Mouse (Mus musculus) forebrain, embryonic 14.5 days (tissue): ENCODE measurements around the gene Olfr370. TPM values are rescaled to one million over a fixed set of nuclear protein-coding genes. Genes with fewer than 3 reads are reported as not detected.
"Not testable (repeated sequence)": the region's sequence is repeated elsewhere in the genome, so short reads cannot be mapped to it uniquely, and the experiment has no call there.

Source experiments
- ATAC-seq: fragments of 200-750 bp; cut with Nextera tagmentation; 2 replicates; pipeline ENCODE4 v1.8.0; 2017; ENCODE audit warnings: mild to moderate bottlenecking, moderate library complexity
- DNase-seq: peaks from one replicate; pipeline ENCODE4 v3.0.0-alpha.2; 2015; ENCODE audit warnings: low spot score
- H3K27ac ChIP-seq: fragments of 300-500 bp; sonication (generic); 2 replicates; pipeline ENCODE4 v1.5.1; 2014; ENCODE audit warnings: low read depth, mild to moderate bottlenecking, control low read depth, low read length, moderate library complexity
- H3K27me3 ChIP-seq: fragments of 300-500 bp; sonication (generic); replicated peaks from 2 replicates; pipeline ENCODE4 v1.6.1; 2014; ENCODE audit warnings: low read length, control low read depth, mixed read lengths; ENCODE audit not compliant: control insufficient read depth, insufficient read depth
- H3K36me3 ChIP-seq: fragments of 300-500 bp; sonication (generic); 2 replicates; pipeline ENCODE4 v1.6.1; 2014; ENCODE audit warnings: low read length, control low read depth; ENCODE audit not compliant: control insufficient read depth, insufficient read depth
- H3K4me1 ChIP-seq: fragments of 300-500 bp; sonication (generic); 2 replicates; pipeline ENCODE4 v1.6.1; 2014; ENCODE audit warnings: antibody characterized with exemption, low read length, control low read depth; ENCODE audit not compliant: control insufficient read depth, insufficient read depth
- H3K4me2 ChIP-seq: fragments of 300-500 bp; sonication (generic); 2 replicates; pipeline ENCODE4 v1.6.1; 2014; ENCODE audit warnings: mild to moderate bottlenecking, control low read depth, low read length
- H3K4me3 ChIP-seq: fragments of 300-500 bp; sonication (generic); 2 replicates; pipeline ENCODE4 v1.5.1; 2014; ENCODE audit warnings: low read depth, low read length, control low read depth
- H3K9ac ChIP-seq: fragments of 300-500 bp; sonication (generic); 2 replicates; pipeline ENCODE4 v1.6.1; 2014; ENCODE audit warnings: mild to moderate bottlenecking, low read length, control low read depth, moderate library complexity
- H3K9me3 ChIP-seq: fragments of 300-500 bp; sonication (generic); replicated peaks from 2 replicates; pipeline ENCODE4 v1.6.1; 2016; ENCODE audit warnings: low read length, control low read depth, mixed read lengths; ENCODE audit not compliant: control insufficient read depth
- WGBS: fragments of 180-500 bp; shearing (Covaris S2); extraction: QIAGEN DNeasy Blood & Tissue Kit; methylation state at CpG from one replicate; pipeline ENCODE4 v1.1.7; 2014; 5-methylcytosine and 5-hydroxymethylcytosine counted together
- polyA plus RNA-seq: library from polyadenylated mRNA; unstranded; fragments of >200 nt; fragmentation: Nextera tagmentation; extraction: Ambion mirVana; gene quantifications from 2 replicates; pipeline ENCODE4 v1.2.1, GENCODE M21; 2014

Olfr370 gene
- polyA plus RNA-seq = not detected in 2 replicates

- WGBS = 80% methylated on average over 3 of the region's 3 CpGs
- Histone ChIP-seq H3K27ac (no peak within 1 kb of the TSS), H3K4me3 (no peak within 1 kb of the TSS), H3K9ac (no peak within 1 kb of the TSS), H3K27me3 (no peaks in the 10 kb centered on the region), H3K4me2 (no peak within 1 kb of the TSS), H3K9me3 (no peaks in the 10 kb centered on the region), H3K36me3 (no peaks in the 10 kb centered on the region), H3K4me1 (no peaks in the 10 kb centered on the region)
- ATAC-seq = no peak
- no peak for DNase-seq
Observed at GRCm38 (mm10) chr8:83535736-83536135, at the start of gene Olfr370. Olfr370 (plus strand) TSS chr8:83535780.

- Histone ChIP-seq H3K4me2 (no peak overlapping the region), H3K9ac (no peak overlapping the region), H3K27ac (no peak overlapping the region), H3K27me3 (no peaks in the 10 kb centered on the region), H3K9me3 (0 out of 2 replicates have a peak, but pooled peaks cover 4% of the 10 kb centered on the region), H3K36me3 (no peaks in the 10 kb centered on the region), H3K4me1 (no peaks in the 10 kb centered on the region), H3K4me3 (no peak overlapping the region)
- 92% methylated on average over 3 of the region's 3 CpGs for WGBS
- DNase-seq = no peak
- ATAC-seq = no peak
Observed at GRCm38 (mm10) chr8:83511696-83512095, 23.9 kb upstream of the Olfr370 start.

- Histone ChIP-seq H3K36me3 (no peaks in the 10 kb centered on the region), H3K4me1 (no peaks in the 10 kb centered on the region), H3K27ac (no peak overlapping the region), H3K4me3 (no peak overlapping the region), H3K27me3 (no peaks in the 10 kb centered on the region), H3K9ac (no peak overlapping the region), H3K9me3 (no peaks in the 10 kb centered on the region), H3K4me2 (no peak overlapping the region)
- 79% methylated on average over 3 of the region's 3 CpGs for WGBS
- ATAC-seq = no peak
- no peak for DNase-seq
Observed at GRCm38 (mm10) chr8:83520432-83520831, 15.1 kb upstream of the Olfr370 start.

GRCm38 (mm10) chr8:83520907-83521306 lies 14.7 kb upstream of the Olfr370 start:
- DNase-seq, H3K27me3 ChIP-seq, H3K9ac ChIP-seq, H3K4me1 ChIP-seq, H3K36me3 ChIP-seq, H3K4me3 ChIP-seq, H3K4me2 ChIP-seq, ATAC-seq, H3K27ac ChIP-seq, H3K9me3 ChIP-seq: not testable (repeated sequence)
- WGBS = 88% methylated on average over 3 of the region's 3 CpGs

- Histone ChIP-seq H3K4me3 (no peak overlapping the region), H3K4me1 (no peaks in the 10 kb centered on the region), H3K27ac (no peak overlapping the region), H3K9me3 (no peaks in the 10 kb centered on the region), H3K9ac (no peak overlapping the region), H3K36me3 (no peaks in the 10 kb centered on the region), H3K4me2 (no peak overlapping the region), H3K27me3 (no peaks in the 10 kb centered on the region)
- DNase-seq (no peak), ATAC-seq (no peak)
- WGBS = 16% methylated on average over 1 of the region's 1 CpGs
Observed at GRCm38 (mm10) chr8:83521310-83521709, 14.3 kb upstream of the Olfr370 start.

- H3K4me1 ChIP-seq = no peaks in the 10 kb centered on the region
- H3K4me3 ChIP-seq = no peak overlapping the region
- no peaks in the 10 kb centered on the region for H3K36me3 ChIP-seq
- no peaks in the 10 kb centered on the region for H3K27me3 ChIP-seq
- no peak for DNase-seq
- no peaks in the 10 kb centered on the region for H3K9me3 ChIP-seq
- no peak overlapping the region for H3K4me2 ChIP-seq
- no peak overlapping the region for H3K9ac ChIP-seq
- WGBS = 90% methylated on average over 2 of the region's 2 CpGs
- H3K27ac ChIP-seq = no peak overlapping the region
- ATAC-seq = no peak
Observed at GRCm38 (mm10) chr8:83534802-83535201, 778 bp upstream of the Olfr370 start.

- peaks cover 5% of the 10 kb centered on the region; the same call in 1 of the 2 replicates for H3K4me1 ChIP-seq
- no peak overlapping the region for H3K4me3 ChIP-seq
- DNase-seq (no peak), ATAC-seq (no peak)
- no peak overlapping the region for H3K27ac ChIP-seq
- 93% methylated on average over 3 of the region's 3 CpGs for WGBS
- no peaks in the 10 kb centered on the region for H3K36me3 ChIP-seq
- H3K9ac ChIP-seq = no peak overlapping the region
- no peak overlapping the region for H3K4me2 ChIP-seq
- H3K9me3 ChIP-seq = no peaks in the 10 kb centered on the region
- H3K27me3 ChIP-seq = no peaks in the 10 kb centered on the region
Observed at GRCm38 (mm10) chr8:83562669-83563068, 27.1 kb downstream of the Olfr370 start.

- ATAC-seq = no peak
- no peaks in the 10 kb centered on the region for H3K9me3 ChIP-seq
- H3K4me2 ChIP-seq = no peak overlapping the region
- no peak for DNase-seq
- peaks cover 7% of the 10 kb centered on the region; the same call in 1 of the 2 replicates for H3K4me1 ChIP-seq
- 70% methylated on average over 4 of the region's 4 CpGs for WGBS
- no peak overlapping the region for H3K27ac ChIP-seq
- H3K36me3 ChIP-seq = no peaks in the 10 kb centered on the region
- no peak overlapping the region for H3K4me3 ChIP-seq
- no peaks in the 10 kb centered on the region for H3K27me3 ChIP-seq
- no peak overlapping the region for H3K9ac ChIP-seq
Observed at GRCm38 (mm10) chr8:83563246-83563645, 27.7 kb downstream of the Olfr370 start.

GRCm38 (mm10) chr8:83565731-83566375 lies 30.3 kb downstream of the Olfr370 start:
- ATAC-seq (peak; percentile 45; the same call in 1 of the 2 replicates), DNase-seq (no peak)
- peaks cover 7% of the 10 kb centered on the region; the same call in 1 of the 2 replicates for H3K4me1 ChIP-seq
- no peak overlapping the region for H3K27ac ChIP-seq
- H3K4me3 ChIP-seq = no peak overlapping the region
- no peaks in the 10 kb centered on the region for H3K27me3 ChIP-seq
- H3K9ac ChIP-seq = no peak overlapping the region
- H3K9me3 ChIP-seq = no peaks in the 10 kb centered on the region
- peak overlapping the region; percentile 92; the same call in 1 of the 2 replicates for H3K4me2 ChIP-seq
- peaks cover 17% of the 10 kb centered on the region for H3K36me3 ChIP-seq
- 74% methylated on average over 9 of the region's 9 CpGs for WGBS
